Mouse (Mus musculus): Measurements from ENCODE around the gene Gaa.
A peak's percentile ranks its signal among the peaks of the same experiment; 100 is the strongest.
"Not testable (repeated sequence)": the region's sequence is repeated elsewhere in the genome, so short reads cannot be mapped to it uniquely, and the experiment has no call there.

The Gaa gene

GRCm38 (mm10) chr11:119267768-119268556, at the start of gene Gaa:
Gaa (plus strand) TSS chr11:119267887.
- DNase-seq (ENCODE audit: low spot score in 2 of 2) = peak; percentile 96 to 97

DNA sequence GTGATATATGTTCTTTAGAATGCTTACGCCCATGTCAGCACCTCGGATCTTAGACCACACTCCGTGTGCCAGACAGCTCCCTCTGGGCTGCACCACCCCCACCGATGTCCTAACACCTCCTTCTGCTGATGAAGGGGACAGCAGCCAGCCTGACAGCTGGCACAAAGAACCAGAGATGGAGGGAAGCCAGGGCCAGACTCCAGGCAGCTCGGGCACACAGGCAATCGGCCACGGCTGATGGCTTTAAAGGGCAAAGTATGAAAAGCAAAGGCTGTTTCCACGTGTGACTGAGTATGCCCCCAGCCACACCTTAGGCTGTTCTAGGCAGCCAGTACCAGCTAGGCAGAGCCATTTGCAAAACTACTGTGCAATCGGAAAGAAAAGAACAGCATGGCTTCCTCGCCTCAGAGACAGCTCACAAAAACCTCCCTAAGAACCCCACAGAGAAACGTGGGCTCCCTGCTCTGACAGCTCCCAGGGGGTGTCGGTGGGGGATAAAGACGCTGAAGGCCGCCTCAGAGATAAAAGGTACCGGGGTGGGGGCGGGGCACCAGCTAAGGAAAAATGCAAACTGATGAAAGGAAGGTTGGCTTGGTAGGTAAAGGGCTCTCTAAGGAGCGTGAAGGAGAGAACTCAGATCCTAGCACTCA, 47.7 kb upstream of the Gaa start:
- DNase-seq (ENCODE audit: low spot score in 2 of 2) = peak; percentile 63 to 91

- DNase-seq (ENCODE audit: low spot score in 2 of 2) = no peak
Observed at GRCm38 (mm10) chr11:119221812-119222510, 45.7 kb upstream of the Gaa start.

DNA sequence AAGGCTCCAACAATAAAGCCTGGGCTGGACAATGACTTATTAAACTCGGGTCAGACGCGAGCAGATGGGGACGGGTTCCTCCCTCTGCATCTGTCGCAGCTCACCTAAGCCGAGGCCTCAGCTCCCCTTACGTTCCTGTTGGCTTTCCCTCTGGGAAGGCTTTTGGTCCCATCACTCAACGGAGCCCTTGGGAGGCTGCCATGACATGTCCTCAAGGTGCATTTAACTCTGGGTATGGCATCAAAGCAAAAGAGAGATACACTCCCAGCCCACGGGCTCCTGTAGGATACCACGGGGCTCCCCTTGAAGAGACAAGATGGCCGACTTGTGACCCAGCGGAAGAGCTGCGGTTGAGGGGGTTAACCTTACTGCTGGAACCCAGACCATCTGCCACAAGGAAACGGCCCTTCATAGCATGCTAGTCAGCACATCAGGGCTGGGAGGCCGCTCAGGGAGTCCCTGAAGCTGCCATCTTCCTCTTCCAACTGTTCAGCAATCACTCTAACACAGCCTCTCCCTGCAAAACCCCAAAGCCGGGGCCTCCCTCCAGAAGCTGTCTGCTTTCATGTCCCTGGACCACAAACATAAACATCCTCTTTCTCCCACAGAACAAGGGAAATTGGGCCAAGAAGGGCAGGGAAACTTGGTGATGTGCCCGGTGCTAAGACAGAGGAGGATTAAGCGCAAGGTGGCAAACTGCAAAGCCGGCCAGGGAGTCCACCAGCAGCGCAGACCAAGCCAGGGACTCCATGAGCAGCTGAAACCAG, 44.4 kb upstream of the Gaa start:
- peak in 1 of 2 experiments; percentile 53 for DNase-seq (ENCODE audit: low spot score in 2 of 2)

- no peak for DNase-seq (ENCODE audit: low spot score in 2 of 2)
Observed at GRCm38 (mm10) chr11:119224926-119225325, 42.8 kb upstream of the Gaa start.

- DNase-seq (ENCODE audit: low spot score in 2 of 2) = no peak
Observed at GRCm38 (mm10) chr11:119225634-119226033, 42.1 kb upstream of the Gaa start.

DNA sequence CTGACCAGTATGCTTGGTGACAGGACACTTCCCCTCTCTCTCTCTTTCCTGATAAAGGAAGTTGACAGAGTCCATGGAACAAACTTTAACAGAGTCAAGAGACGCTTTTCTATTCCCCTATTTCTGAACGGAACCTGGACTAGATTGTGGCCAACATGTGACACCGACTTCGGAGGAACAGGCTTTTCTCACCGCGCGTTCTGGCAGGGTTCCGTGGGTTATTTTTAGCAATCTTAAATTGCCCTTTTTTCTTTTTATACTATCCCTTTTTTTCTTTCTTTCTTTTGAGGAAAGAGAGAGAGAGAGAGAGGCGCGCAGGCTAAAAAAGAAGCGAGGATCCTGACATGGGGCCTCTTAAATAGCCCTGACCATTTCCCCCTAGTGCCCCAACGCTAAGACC, 40.1 kb upstream of the Gaa start:
- no peak for DNase-seq (ENCODE audit: low spot score in 2 of 2)

DNA sequence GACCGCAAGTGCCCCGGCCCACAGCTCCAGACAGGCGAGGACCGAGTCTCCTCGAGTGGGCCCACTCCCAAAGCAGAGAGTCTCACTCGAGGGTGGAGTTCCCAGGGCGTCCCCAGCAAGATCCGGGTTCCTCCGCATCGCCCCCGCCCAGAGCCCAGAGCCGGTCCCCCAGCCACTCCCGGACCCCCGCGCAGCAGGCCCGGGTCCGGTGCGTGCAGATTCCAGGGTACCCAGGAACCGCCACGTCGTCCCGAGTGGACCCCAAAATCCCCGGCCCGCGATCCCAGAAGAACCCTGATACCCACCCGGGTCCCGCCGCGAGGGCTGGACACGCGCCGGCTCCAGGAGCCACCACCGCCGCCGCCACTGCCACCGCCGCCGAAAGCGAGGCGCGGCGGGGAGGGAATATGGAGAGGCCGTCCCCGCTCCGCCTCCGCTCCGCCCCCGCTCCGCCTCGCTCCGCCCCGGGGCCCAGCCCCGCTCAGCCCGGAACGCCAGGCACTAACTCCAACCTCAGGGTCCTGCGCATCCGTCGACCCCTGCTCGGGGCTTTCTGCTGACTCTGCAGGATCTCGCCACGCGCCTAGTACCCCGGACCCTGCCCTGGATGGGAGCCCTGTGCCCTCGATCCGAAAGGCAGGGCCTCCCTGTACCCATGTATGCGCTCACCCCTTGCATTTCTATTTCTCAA, 39.5 kb upstream of the Gaa start, which contains the start of the genes Tbc1d16 and Ccdc40:
TSS of gene Tbc1d16 (minus strand) at position 409 of the 691 bp plus-strand sequence.
TSS of gene Ccdc40 (plus strand) at position 482 of the 691 bp plus-strand sequence.
- peak in 1 of 2 experiments; percentile 70 for DNase-seq (ENCODE audit: low spot score in 2 of 2)

DNA sequence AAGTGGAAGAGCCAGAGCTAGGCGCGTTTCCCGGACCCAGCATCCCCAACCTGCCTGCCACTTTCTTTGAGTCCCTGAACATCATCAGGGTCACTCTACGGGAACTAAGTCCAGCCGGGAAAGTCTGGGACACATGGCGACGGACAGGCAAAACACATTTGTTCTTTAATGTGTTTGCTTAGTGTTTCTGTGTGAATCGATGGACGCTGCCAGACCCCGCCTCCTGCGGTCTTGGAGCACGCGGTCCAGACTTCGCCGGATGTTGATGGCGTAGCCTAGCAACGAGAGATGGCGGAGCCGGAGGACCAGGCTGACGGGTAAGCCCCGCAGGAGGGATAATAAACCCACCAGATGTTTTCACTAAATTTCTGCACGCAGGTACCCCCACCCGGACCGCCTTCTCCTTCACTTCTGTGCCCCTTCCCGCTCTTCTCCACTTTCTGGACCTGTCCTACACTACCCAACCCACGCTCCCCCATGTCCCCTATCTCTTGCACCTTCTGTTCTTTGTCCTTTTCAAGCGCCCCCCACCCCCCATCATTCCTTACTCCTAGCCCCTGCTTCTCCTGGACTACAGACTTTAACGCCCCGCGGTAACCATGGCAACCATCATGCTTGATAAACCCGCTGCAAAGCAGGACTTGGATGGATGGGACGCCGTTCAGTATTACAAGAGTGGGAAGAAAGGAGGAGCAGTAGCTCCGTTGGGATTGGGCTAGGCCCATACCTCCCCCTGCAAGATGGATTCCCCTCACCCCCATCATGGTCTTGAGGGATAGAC, 38.7 kb upstream of the Gaa start:
- peak in 1 of 2 experiments; percentile 66 for DNase-seq (ENCODE audit: low spot score in 2 of 2)

DNA sequence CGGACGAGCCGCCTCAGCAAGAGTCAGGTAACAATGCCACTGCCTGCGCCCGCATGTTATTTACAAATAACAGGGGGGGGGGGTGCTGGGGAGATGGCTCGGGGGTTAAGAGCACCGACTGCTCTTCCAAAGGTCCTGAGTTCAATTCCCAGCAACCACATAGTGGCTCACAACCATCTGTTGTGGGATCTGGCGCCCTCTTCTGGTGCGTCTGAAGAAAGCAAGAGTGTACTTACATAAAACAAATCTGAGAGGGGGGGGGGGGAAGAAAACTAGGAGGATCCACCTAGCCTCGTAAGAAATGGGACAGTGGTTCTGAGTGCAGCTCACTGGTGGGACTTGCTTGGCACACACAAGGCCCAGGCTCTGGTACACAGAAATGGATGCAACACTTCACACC, 32.9 kb upstream of the Gaa start:
- DNase-seq (ENCODE audit: low spot score in 2 of 2) = no peak

- peak in 1 of 2 experiments; percentile 80 for DNase-seq (ENCODE audit: low spot score in 2 of 2)
Observed at GRCm38 (mm10) chr11:119235596-119235995, 32.1 kb upstream of the Gaa start.

- no peak for DNase-seq (ENCODE audit: low spot score in 2 of 2)
Observed at GRCm38 (mm10) chr11:119236354-119236753, 31.3 kb upstream of the Gaa start.

- no peak for DNase-seq (ENCODE audit: low spot score in 2 of 2)
Observed at GRCm38 (mm10) chr11:119237007-119237406, 30.7 kb upstream of the Gaa start.

DNA sequence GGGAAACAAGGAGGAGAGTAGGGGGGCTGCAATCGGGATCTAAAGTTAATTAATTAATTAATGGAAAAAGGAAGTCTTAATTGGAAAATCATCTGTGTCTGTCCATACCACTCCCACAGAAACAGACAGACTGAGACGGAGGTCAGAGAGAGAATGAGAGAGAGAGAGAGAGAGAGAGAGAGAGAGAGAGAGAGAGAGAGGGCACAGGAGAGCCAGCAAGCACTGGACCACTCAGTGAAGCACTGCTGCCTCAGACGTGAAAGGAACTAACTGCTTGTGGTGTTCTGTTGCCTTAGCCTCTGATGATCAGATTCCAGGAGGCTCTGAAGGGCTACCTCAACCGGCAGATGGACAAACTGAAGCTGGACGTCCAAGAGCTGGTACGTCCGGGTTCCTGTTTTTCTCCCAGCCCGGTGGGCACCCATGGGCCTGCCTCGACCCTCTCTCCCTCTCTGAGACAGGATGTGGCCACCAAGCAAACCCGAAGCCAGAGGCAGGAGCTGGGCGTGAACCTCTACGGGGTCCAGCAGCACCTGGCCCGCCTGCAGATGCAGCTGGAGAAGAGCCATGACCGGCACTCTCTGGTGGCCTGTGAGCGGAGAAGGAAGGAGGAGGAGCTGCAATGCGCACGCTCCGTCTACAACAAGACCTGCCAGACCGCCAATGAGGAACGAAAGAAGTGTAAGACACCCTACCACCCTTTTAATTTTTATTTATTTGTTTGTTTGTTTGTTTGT, 30.0 kb upstream of the Gaa start:
- no peak for DNase-seq (ENCODE audit: low spot score in 2 of 2)

DNA sequence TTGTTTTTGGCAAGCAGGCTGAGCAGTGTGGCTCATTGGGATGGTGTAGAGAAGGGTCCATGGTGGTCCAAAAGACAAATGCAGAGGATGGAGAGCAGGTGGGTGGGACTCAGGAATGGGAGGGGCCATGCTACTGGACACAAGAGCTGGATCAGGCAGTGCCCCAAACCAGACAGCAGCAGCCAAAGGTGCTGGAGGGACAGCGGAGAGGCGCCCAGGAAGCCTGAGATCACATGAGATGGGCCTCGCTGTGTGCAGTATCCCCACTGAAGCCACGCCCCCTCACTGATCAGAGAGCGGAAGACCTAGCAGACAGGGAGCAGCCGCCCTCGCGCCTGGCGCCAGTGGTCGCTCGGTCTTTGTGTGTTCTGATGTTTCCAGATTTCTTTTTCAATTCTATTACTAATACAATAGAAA, 29.4 kb upstream of the Gaa start:
- no peak for DNase-seq (ENCODE audit: low spot score in 2 of 2)

DNA sequence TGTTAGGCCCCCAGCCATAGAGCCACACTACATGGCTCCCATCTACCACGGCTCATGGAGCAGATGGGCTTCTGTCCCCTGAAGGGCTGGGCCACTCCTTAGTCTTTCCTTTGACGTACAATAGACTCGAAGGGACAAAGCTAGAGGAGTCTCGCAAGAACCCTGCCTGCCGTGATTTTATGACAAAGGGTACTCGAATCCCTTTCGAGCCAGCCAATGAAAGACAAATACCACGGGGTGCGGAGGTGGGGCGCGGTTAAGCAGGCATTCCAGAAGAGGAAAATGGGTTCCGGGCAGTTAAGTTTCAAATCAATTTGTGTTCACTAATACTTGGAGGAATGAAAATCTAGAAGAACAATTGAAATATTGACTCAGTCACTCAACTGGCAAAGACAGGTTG, 28.2 kb upstream of the Gaa start:
- DNase-seq (ENCODE audit: low spot score in 2 of 2) = no peak

DNA sequence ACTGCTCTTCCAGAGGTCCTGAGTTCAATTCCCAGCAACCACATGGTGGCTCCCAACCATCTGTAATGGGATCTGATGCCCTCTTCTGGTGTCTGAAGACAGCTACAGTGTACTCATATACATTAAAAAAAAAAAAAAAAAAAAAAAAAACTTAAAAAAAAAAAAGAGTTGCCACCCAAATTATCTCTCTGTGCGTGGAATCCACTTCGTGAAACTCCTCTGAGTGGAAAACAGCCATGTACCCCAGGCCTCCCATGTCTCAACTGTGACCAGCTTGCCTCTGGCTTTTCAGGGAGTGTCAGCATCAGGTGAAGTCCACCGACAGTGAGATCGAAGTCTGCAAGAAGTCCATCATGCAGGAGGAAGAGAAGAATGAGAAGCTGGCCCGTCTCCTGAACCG, 22.1 kb upstream of the Gaa start:
- DNase-seq (ENCODE audit: low spot score in 2 of 2) = not testable (repeated sequence)

DNA sequence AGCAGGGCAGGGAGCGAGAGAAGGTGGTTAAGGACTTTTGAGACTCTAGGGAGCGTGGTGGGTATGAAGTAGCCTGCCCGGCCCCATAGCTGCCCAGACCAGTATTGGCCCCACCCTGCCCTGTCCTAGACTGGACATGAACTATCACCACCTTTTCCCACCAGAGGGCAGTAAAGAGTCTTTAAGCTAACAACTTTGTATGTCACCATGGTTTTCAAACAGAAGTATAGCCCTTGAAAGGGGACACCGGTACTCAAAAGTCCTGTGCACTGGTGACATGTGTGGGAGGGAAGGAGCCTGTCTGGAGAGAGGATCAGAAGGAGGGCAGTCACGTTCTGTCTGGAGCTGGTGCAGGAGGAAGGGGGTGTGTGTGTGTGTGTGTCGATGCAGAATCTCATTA, 18.7 kb upstream of the Gaa start:
- DNase-seq (ENCODE audit: low spot score in 2 of 2) = peak in 1 of 2 experiments; percentile 67

DNA sequence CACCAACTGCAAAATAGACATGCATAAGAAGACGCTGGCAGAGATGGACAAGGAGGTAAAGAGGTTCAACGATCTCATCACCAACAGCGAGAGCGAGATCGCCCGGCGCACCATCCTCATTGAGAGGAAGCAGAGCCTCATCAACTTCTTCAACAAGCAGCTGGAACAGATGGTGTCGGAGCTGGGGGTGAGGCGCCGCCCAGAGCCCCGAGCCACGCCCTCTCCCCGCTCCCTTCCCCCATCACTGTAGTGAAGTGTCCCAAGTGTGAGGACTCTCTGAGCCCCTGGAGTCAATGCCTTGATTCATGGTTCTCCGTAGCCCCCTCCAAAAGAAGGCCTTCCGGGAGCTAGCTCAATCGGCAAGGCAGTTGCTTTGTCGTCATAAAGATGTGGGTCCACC, 16.7 kb upstream of the Gaa start:
- DNase-seq (ENCODE audit: low spot score in 2 of 2) = no peak
